Mouse (Mus musculus) ovary, postnatal 36 days (tissue): ENCODE results near the gene Bahd1.

Source experiments
- DNase-seq: peaks from one replicate; pipeline ENCODE4 v3.0.0; 2022; ENCODE audit warnings: low spot score, mixed read lengths

The Bahd1 gene

GRCm38 (mm10) chr2:118899981-118900825 lies at the start of gene Bahd1:
Gene Bahd1 (plus strand): TSS chr2:118900377.
- peak; percentile 38 for DNase-seq

- DNase-seq: no peak
Observed at GRCm38 (mm10) chr2:118851756-118852155, 48.4 kb upstream of the Bahd1 start.

GRCm38 (mm10) chr2:118861454-118862339 lies 38.5 kb upstream of the Bahd1 start, which contains the start of gene Ivd:
Gene Ivd (plus strand): TSS chr2:118861954.
- DNase-seq: peak; percentile 87

- no peak for DNase-seq
Observed at GRCm38 (mm10) chr2:118862340-118862675, 37.9 kb upstream of the Bahd1 start.

- DNase-seq: no peak
Observed at GRCm38 (mm10) chr2:118870601-118871000, 29.6 kb upstream of the Bahd1 start.

GRCm38 (mm10) chr2:118871032-118871431 lies 29.1 kb upstream of the Bahd1 start:
- no peak for DNase-seq

GRCm38 (mm10) chr2:118873018-118873417 lies 27.2 kb upstream of the Bahd1 start:
- DNase-seq: no peak

GRCm38 (mm10) chr2:118873890-118874430 lies 26.2 kb upstream of the Bahd1 start:
- DNase-seq: no peak

- DNase-seq: no peak
Observed at GRCm38 (mm10) chr2:118875316-118875715, 24.9 kb upstream of the Bahd1 start.

- DNase-seq: no peak
Observed at GRCm38 (mm10) chr2:118876453-118876852, 23.7 kb upstream of the Bahd1 start.

- DNase-seq: no peak
Observed at GRCm38 (mm10) chr2:118881019-118881418, 19.2 kb upstream of the Bahd1 start.

GRCm38 (mm10) chr2:118881956-118882355 lies 18.2 kb upstream of the Bahd1 start:
- no peak for DNase-seq

- DNase-seq: peak; percentile 88
Observed at GRCm38 (mm10) chr2:118882840-118883679, 17.1 kb upstream of the Bahd1 start.

- DNase-seq: no peak
Observed at GRCm38 (mm10) chr2:118887440-118887839, 12.7 kb upstream of the Bahd1 start.

- no peak for DNase-seq
Observed at GRCm38 (mm10) chr2:118887845-118888548, 12.2 kb upstream of the Bahd1 start.

- no peak for DNase-seq
Observed at GRCm38 (mm10) chr2:118891173-118891572, 9.0 kb upstream of the Bahd1 start.

- peak; percentile 48 for DNase-seq
Observed at GRCm38 (mm10) chr2:118895990-118896913, 3.9 kb upstream of the Bahd1 start.

GRCm38 (mm10) chr2:118896914-118897291 lies 3.3 kb upstream of the Bahd1 start:
- no peak for DNase-seq

- no peak for DNase-seq
Observed at GRCm38 (mm10) chr2:118897392-118897791, 2.8 kb upstream of the Bahd1 start.

GRCm38 (mm10) chr2:118897808-118898207 lies 2.4 kb upstream of the Bahd1 start:
- no peak for DNase-seq
